Mouse (Mus musculus) G1E (cell line): ENCODE data around the gene Myh1. TPM values are rescaled to one million over a fixed set of nuclear protein-coding genes. Genes with fewer than 3 reads are reported as not detected.

Source experiments
- ATAC-seq: 2 replicates; pipeline ENCODE4 v1.8.0; 2016; ENCODE audit warnings: mild to moderate bottlenecking; ENCODE audit not compliant: insufficient number of reproducible peaks, poor library complexity, low FRiP score, severe bottlenecking; ENCODE audit errors: extremely low read depth
- DNase-seq: peaks from one replicate; pipeline ENCODE4 v3.0.0; 2012; ENCODE audit warnings: low spot score
- H3K27me3 ChIP-seq: 2 replicates; pipeline ENCODE4 v1.6.1; 2012; ENCODE audit warnings: mild to moderate bottlenecking, low read length, inconsistent platforms; ENCODE audit not compliant: insufficient read depth
- H3K36me3 ChIP-seq: replicated peaks from 2 replicates; pipeline ENCODE3; 2012; ENCODE audit warnings: mild to moderate bottlenecking, inconsistent platforms
- H3K4me1 ChIP-seq: 2 replicates; pipeline ENCODE4 v1.6.1; 2012; ENCODE audit warnings: low read depth, low read length, inconsistent platforms, mixed read lengths; ENCODE audit not compliant: insufficient read depth
- H3K4me3 ChIP-seq: 2 replicates; pipeline ENCODE4 v1.5.1; 2012; ENCODE audit warnings: low read depth, mild to moderate bottlenecking, inconsistent platforms, low read length, moderate library complexity, mixed read lengths
- H3K9me3 ChIP-seq: replicated peaks from 2 replicates; pipeline ENCODE4 v1.6.1; 2012; ENCODE audit warnings: inconsistent platforms
- CTCF ChIP-seq: IDR thresholded peaks from 2 replicates; pipeline ENCODE4 v1.5.1; 2012; ENCODE audit warnings: low read depth, low read length, inconsistent platforms, mixed read lengths
- GATA1 ChIP-seq: IDR thresholded peaks from 2 replicates; pipeline ENCODE4 v1.6.1; 2012; ENCODE audit warnings: borderline replicate concordance, low read length, inconsistent platforms, mixed read lengths
- GATA2 ChIP-seq: IDR thresholded peaks from 2 replicates; pipeline ENCODE4 v1.6.1; 2012; ENCODE audit warnings: low read depth, low read length, inconsistent platforms, borderline replicate concordance
- POLR2AphosphoS5 ChIP-seq: IDR thresholded peaks from 2 replicates; pipeline ENCODE4 v1.6.1; 2012; ENCODE audit warnings: low read depth, low read length, inconsistent platforms; ENCODE audit not compliant: insufficient replicate concordance
- TAL1 ChIP-seq: conservative IDR thresholded peaks from 2 replicates; pipeline ENCODE4 v1.6.1; 2012; ENCODE audit warnings: low read depth, low read length, inconsistent platforms, mixed read lengths
- polyA plus RNA-seq: library from polyadenylated mRNA; stranded (reverse); fragments of >175 nt; gene quantifications from 2 replicates; pipeline ENCODE4 v1.2.3, GENCODE M21; 2012
- total RNA-seq, 2 experiments: library from RNA; stranded (forward) in 1 of 2; stranded (reverse) in 1 of 2; fragments of 200-1000 nt in 1 of 2; fragments of >200 nt in 1 of 2; fragmentation: Nextera tagmentation in 1 of 2; gene quantifications; 2 replicates each; pipeline ENCODE4 v1.2.3; 2014 to 2017

Myh1 gene
- total and polyA plus RNA-seq, 3 experiments = not detected

DNA sequence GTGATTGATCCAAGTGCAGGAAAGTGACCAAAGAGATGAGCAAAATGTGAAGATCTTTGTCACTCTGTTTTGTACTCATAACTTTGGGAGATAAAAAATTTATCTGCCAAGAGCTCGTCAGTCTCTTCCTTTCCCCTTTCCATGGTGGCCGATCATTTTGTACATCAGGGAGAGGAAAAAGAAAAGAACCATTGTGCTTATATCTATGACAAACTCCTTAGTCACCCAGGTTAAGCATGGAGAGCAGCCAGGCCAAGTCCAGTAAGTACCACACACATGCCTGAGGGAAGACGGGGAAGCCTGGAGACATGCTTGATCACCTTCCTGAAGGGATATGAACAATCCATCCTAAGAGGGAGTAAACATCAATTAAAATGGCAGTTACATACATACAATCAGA is 24.6 kb downstream of the Myh1 start:
- ATAC-seq (no peak), DNase-seq (no peak)
- Histone ChIP-seq H3K4me3 (no peak overlapping the region), H3K9me3 (peaks cover 29% of the 10 kb centered on the region), H3K36me3 (no peaks in the 10 kb centered on the region), H3K4me1 (no peaks in the 10 kb centered on the region), H3K27me3 (no peaks in the 10 kb centered on the region)
- no peak for TF ChIP-seq POLR2AphosphoS5
- no peak for TF ChIP-seq TAL1
- TF ChIP-seq GATA2 = no peak
- TF ChIP-seq CTCF = no peak
- TF ChIP-seq GATA1 = no peak

DNA sequence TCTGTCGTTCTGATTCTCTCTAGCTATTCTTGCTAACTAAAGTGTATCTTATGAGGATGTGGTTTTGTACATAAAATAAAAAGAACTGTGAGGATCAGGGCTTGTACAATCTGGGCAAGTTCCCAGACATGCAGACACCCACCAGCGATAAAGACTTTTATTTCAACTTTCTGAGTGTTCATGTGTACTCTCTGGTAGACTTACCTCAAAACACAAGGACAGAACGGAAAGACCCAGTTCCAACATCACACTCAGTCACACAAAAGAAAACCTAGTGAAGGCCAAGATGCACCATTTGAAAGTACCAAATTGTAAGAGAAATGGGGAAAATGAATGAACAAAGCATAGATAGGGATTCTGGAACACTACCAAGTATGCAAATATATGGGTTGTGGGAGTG is 28.9 kb downstream of the Myh1 start:
- no peaks in the 10 kb centered on the region for H3K36me3 ChIP-seq
- TF ChIP-seq TAL1 = no peak
- ATAC-seq (no peak), DNase-seq (no peak)
- no peak overlapping the region for H3K4me3 ChIP-seq
- H3K9me3 ChIP-seq = peaks cover 21% of the 10 kb centered on the region
- no peaks in the 10 kb centered on the region for H3K27me3 ChIP-seq
- no peaks in the 10 kb centered on the region for H3K4me1 ChIP-seq

DNA sequence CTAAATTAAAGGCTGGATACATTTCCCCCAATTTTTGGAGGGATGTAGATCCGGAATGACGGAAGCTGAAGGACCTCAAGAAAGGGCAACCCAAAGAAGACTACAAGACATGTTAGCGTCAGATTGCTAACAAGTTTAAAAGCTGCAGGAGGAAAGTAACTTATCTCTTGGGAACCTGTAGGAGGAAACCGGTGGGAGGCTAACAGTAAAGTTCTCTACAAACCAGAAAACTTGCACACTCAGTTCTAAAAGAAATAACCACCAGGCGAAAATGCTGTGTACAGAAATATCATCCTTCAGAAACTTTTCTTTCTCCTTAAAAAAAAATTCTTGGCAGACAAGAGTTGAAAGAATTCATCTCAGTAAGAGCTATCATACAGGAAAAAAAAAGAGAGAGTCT is 29.3 kb downstream of the Myh1 start:
- H3K4me1 ChIP-seq = no peaks in the 10 kb centered on the region
- no peak for ATAC-seq
- no peaks in the 10 kb centered on the region for H3K36me3 ChIP-seq
- no peak for TF ChIP-seq GATA1
- no peak for TF ChIP-seq TAL1
- TF ChIP-seq POLR2AphosphoS5 = no peak
- no peak for TF ChIP-seq GATA2
- no peak for TF ChIP-seq CTCF
- H3K4me3 ChIP-seq = no peak overlapping the region
- DNase-seq = no peak
- H3K27me3 ChIP-seq = no peaks in the 10 kb centered on the region
- H3K9me3 ChIP-seq = peaks cover 23% of the 10 kb centered on the region

DNA sequence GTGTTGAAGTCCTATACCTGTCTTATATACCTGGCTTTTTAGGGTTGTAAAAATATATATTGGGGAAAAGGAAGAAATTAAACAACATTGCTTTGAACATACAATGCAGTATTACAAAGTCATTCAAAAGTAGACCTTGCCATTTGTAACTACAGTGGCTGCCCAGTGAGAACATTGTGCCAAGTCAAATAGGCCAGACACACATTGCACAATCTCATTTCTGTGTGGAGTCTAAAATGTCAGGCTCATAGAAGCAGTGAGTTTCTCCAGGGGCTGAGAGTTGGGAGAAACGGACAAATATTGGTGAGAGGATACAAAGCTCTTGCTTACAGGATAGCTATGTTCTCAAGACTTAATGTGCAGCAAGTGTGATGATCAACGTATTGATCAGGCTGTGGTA is 30.1 kb downstream of the Myh1 start:
- Histone ChIP-seq H3K4me3 (no peak overlapping the region), H3K36me3 (no peaks in the 10 kb centered on the region), H3K4me1 (no peaks in the 10 kb centered on the region), H3K27me3 (no peaks in the 10 kb centered on the region), H3K9me3 (peaks cover 24% of the 10 kb centered on the region)
- ATAC-seq = no peak
- no peak for TF ChIP-seq POLR2AphosphoS5
- no peak for TF ChIP-seq GATA2
- no peak for TF ChIP-seq GATA1
- TF ChIP-seq CTCF = no peak
- no peak for TF ChIP-seq TAL1
- DNase-seq = no peak

DNA sequence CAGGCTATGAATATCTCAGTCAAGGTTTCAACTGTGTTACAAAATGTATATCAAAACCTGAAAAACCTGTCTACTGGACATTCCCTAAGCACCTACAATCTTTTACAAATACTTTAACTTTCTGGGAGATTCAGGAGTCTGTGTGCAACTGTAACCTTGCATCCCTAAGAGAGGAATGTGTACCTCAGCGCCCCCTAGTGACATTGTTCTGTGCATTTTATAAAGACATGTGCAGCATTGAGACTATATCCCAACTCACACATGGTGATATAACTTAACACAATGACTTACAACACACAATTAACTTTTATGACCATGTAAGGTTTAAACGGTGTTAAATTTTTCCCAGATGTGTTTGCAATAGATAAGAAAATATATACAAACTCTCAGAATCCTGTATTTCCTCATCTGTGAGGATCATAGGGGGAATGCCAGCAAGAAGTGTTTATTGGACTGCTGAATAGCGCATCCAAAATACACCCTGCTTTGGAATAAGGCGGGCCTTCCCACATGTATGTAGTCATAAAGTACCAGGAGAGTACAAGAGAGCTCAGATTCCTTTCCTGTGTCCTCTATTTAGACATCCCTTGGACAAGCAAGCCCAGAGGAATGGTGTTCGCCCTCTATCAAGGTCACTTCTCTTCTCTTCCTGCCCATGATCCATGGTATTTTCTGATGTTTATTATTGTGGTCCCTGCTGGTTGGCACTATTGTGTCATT is 35.9 kb downstream of the Myh1 start:
- Histone ChIP-seq H3K4me3 (no peak overlapping the region), H3K36me3 (no peaks in the 10 kb centered on the region), H3K4me1 (no peaks in the 10 kb centered on the region), H3K9me3 (peaks cover 36% of the 10 kb centered on the region), H3K27me3 (no peaks in the 10 kb centered on the region)
- ATAC-seq (no peak), DNase-seq (no peak)
- TF ChIP-seq POLR2AphosphoS5 (no peak), GATA2 (no peak), TAL1 (no peak), GATA1 (no peak), CTCF (no peak)

DNA sequence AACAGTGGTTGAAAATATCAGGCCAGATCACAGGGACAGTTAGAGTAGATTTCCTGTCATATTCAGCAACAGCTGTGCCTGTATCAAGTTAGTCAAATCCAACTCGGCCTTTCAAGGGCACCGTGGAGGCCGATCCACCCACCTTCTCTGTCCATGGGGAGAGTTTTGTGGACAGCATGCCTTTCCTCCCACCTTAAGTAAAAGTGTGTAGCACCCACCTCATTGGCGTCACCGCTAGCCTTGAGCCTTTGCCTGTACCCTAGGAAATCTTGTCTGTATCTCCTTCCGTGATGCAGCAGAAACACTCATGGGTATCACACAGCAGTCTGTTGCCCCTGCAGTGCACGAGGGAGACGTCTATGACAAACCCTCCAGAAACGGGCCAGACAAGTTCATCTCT is 36.9 kb downstream of the Myh1 start:
- no peaks in the 10 kb centered on the region for H3K27me3 ChIP-seq
- no peak for TF ChIP-seq POLR2AphosphoS5
- TF ChIP-seq CTCF = no peak
- no peak for TF ChIP-seq TAL1
- TF ChIP-seq GATA2 = no peak
- no peak for TF ChIP-seq GATA1
- DNase-seq (no peak), ATAC-seq (no peak)
- H3K36me3 ChIP-seq = no peaks in the 10 kb centered on the region
- peaks cover 41% of the 10 kb centered on the region for H3K9me3 ChIP-seq
- no peaks in the 10 kb centered on the region for H3K4me1 ChIP-seq
- H3K4me3 ChIP-seq = no peak overlapping the region

DNA sequence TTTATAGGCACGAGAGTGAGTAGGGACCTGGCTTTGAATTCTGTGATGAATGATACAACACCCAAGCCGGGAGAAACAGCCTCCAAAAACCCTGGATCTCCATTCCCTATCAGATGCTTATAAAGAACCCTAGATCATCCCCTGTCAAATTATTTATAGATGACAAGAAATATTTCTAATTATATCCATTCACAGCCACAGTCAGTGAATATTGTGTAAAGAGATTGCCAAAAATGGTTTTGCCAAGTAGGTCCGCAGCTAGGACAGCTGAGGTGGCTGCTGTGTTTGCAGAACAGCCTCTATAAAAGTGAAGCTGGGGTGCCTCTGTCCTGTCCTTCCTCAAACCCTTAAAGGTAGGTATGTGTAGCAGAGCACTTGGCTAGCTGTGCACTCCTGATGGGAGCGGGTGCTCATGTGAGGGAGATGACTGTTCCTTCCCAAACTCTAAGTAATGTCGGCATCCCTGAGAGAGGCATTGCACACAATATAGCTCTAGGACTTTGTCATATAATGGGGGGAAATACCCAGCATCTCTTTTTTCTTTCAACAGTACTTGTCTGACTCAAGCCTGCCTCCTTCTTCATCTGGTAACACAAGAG is 37.7 kb downstream of the Myh1 start, which contains the start of gene Myh4:
TSS of gene Myh4 (plus strand) at position 549 of the 599 bp plus-strand sequence.
- Histone ChIP-seq H3K4me3 (no peak within 1 kb of the TSS), H3K4me1 (no peaks in the 10 kb centered on the region)

More for the DNA sequence above, 37.7 kb downstream of the Myh1 start, which contains the start of gene Myh4:
- no peaks in the 10 kb centered on the region for H3K27me3 ChIP-seq
- ATAC-seq (no peak), DNase-seq (no peak)
- H3K36me3 ChIP-seq = no peaks in the 10 kb centered on the region
- peaks cover 41% of the 10 kb centered on the region for H3K9me3 ChIP-seq
- TF ChIP-seq POLR2AphosphoS5 = no peak
